Mouse (Mus musculus) stomach, postnatal 0 days (tissue): Measurements from ENCODE around the gene Lipo1. TPM values are rescaled to one million over a fixed set of nuclear protein-coding genes. Genes with fewer than 3 reads are reported as not detected.
"Not testable (repeated sequence)": the region's sequence is repeated elsewhere in the genome, so short reads cannot be mapped to it uniquely, and the experiment has no call there.

Source experiments
- ATAC-seq: fragments of 200-750 bp; cut with Nextera tagmentation; 2 replicates; pipeline ENCODE4 v1.8.0; 2017; ENCODE audit not compliant: low FRiP score, low TSS enrichment
- DNase-seq: peaks from one replicate; pipeline ENCODE4 v3.0.0-alpha.2; 2016; ENCODE audit warnings: low spot score
- H3K27ac ChIP-seq: fragments of 300-500 bp; sonication (generic); replicated peaks from 2 replicates; pipeline ENCODE4 v1.5.1; 2014; ENCODE audit warnings: mild to moderate bottlenecking, control low read depth
- H3K27me3 ChIP-seq: fragments of 300-500 bp; sonication (generic); 2 replicates; pipeline ENCODE4 v1.6.1; 2014; ENCODE audit warnings: low read length; ENCODE audit not compliant: control insufficient read depth, insufficient read depth
- H3K36me3 ChIP-seq: fragments of 300-500 bp; sonication (generic); 2 replicates; pipeline ENCODE4 v1.6.1; 2014; ENCODE audit warnings: low read length, mixed read lengths; ENCODE audit not compliant: control insufficient read depth, insufficient read depth
- H3K4me1 ChIP-seq: fragments of 300-500 bp; sonication (generic); replicated peaks from 2 replicates; pipeline ENCODE4 v1.6.1; 2014; ENCODE audit warnings: antibody characterized with exemption; ENCODE audit not compliant: control insufficient read depth, insufficient read depth
- H3K4me2 ChIP-seq: fragments of 300-500 bp; sonication (generic); replicated peaks from 2 replicates; pipeline ENCODE4 v1.6.1; 2014; ENCODE audit warnings: low read depth, mild to moderate bottlenecking, control low read depth, moderate library complexity
- H3K4me3 ChIP-seq: fragments of 300-500 bp; sonication (generic); 2 replicates; pipeline ENCODE4 v1.5.1; 2014; ENCODE audit warnings: low read depth, low read length, control low read depth
- H3K9ac ChIP-seq: fragments of 300-500 bp; sonication (generic); 2 replicates; pipeline ENCODE4 v1.6.1; 2014; ENCODE audit warnings: mild to moderate bottlenecking, low read length, control low read depth, mixed read lengths
- H3K9me3 ChIP-seq: fragments of 300-500 bp; sonication (generic); 2 replicates; pipeline ENCODE4 v1.6.1; 2016; ENCODE audit warnings: low read length; ENCODE audit not compliant: control insufficient read depth
- CTCF ChIP-seq: IDR thresholded peaks from 2 replicates; pipeline ENCODE4 v1.5.1; 2016; ENCODE audit warnings: antibody characterized with exemption, low read depth, mild to moderate bottlenecking, moderate library complexity
- EP300 ChIP-seq: optimal IDR thresholded peaks from 2 replicates; pipeline ENCODE3; 2016; ENCODE audit warnings: antibody characterized with exemption
- WGBS: fragments of 180-500 bp; shearing (Covaris S2); extraction: QIAGEN DNeasy Blood & Tissue Kit; methylation state at CpG from one replicate; pipeline ENCODE4 v1.1.7; 2014; 5-methylcytosine and 5-hydroxymethylcytosine counted together
- polyA plus RNA-seq: library from polyadenylated mRNA; unstranded; fragments of >200 nt; fragmentation: Nextera tagmentation; extraction: Ambion mirVana; gene quantifications from 2 replicates; pipeline ENCODE4 v1.2.1, GENCODE M21; 2015

Lipo1 gene
- polyA plus RNA-seq = not detected in 2 replicates

GRCm38 (mm10) chr19:33787359-33787758 is at the start of gene Lipo1:
Gene Lipo1, minus strand, starts transcription at chr19:33787459.
- not testable (repeated sequence) for DNase-seq, ATAC-seq

GRCm38 (mm10) chr19:33786576-33787277 is 532 bp downstream of the Lipo1 start:
- no peak for ATAC-seq
- Histone ChIP-seq H3K27me3 (no peaks in the 10 kb centered on the region), H3K9ac (no peak overlapping the region), H3K27ac (no peak overlapping the region), H3K4me1 (no peaks in the 10 kb centered on the region), H3K36me3 (no peaks in the 10 kb centered on the region), H3K4me3 (no peak overlapping the region), H3K4me2 (no peak overlapping the region), H3K9me3 (no peaks in the 10 kb centered on the region)
- no peak for DNase-seq
- 89% methylated on average over 12 of the region's 12 CpGs for WGBS
- TF ChIP-seq CTCF (no peak), EP300 (no peak)

More at GRCm38 (mm10) chr19:33787359-33787758, at the start of gene Lipo1:
- H3K27ac ChIP-seq, H3K4me3 ChIP-seq, H3K4me1 ChIP-seq, H3K9ac ChIP-seq, H3K27me3 ChIP-seq, H3K9me3 ChIP-seq, H3K4me2 ChIP-seq, H3K36me3 ChIP-seq: not testable (repeated sequence)

- 37% methylated on average over 12 of the region's 41 CpGs for WGBS
- not testable (repeated sequence) for H3K9me3 ChIP-seq, H3K9ac ChIP-seq, H3K27ac ChIP-seq, H3K4me3 ChIP-seq, H3K36me3 ChIP-seq, H3K4me2 ChIP-seq, H3K4me1 ChIP-seq, H3K27me3 ChIP-seq
- peak; percentile 19 for DNase-seq
- peak; percentile 86 for ATAC-seq
Measured at GRCm38 (mm10) chr19:33761287-33762086, 25.8 kb downstream of the Lipo1 start, which contains the start of gene Lipo3. Gene Lipo3, minus strand, starts transcription at chr19:33761951.

- not testable (repeated sequence) for H3K27me3 ChIP-seq, H3K4me3 ChIP-seq, ATAC-seq, H3K9me3 ChIP-seq, H3K4me1 ChIP-seq, DNase-seq, H3K9ac ChIP-seq, H3K4me2 ChIP-seq, H3K27ac ChIP-seq, H3K36me3 ChIP-seq
- 100% methylated on average over 1 of the region's 1 CpGs for whole genome bisulfite sequencing
Measured at GRCm38 (mm10) chr19:33751259-33751658, 36.0 kb downstream of the Lipo1 start, which contains the start of gene Lipo2. Gene Lipo2, minus strand, starts transcription at chr19:33751359.

Other genes with a start within 250 kb of the Lipo1 start
- gene Gm8978, start 162.2 kb downstream of the Lipo1 start, polyA plus RNA-seq = not detected in 2 replicates
- gene Lipo2, start 36.1 kb downstream of the Lipo1 start, polyA plus RNA-seq = 0.28 and 0.29 TPM in 2 replicates
- gene Lipo3, start 25.5 kb downstream of the Lipo1 start, polyA plus RNA-seq = 12.2 and 13.5 TPM in 2 replicates
- gene Lipf, start 173.7 kb upstream of the Lipo1 start, polyA plus RNA-seq = not detected in 2 replicates
- gene Lipk, start 220.8 kb upstream of the Lipo1 start, polyA plus RNA-seq = 34.4 and 35.0 TPM in 2 replicates